Mouse (Mus musculus) liver, embryonic 13.5 days (tissue): Measurements from ENCODE around the gene Gm19345. TPM values are rescaled to one million over a fixed set of nuclear protein-coding genes. Genes with fewer than 3 reads are reported as not detected.

Experiments used
- ATAC-seq: fragments of 200-750 bp; cut with Nextera tagmentation; 2 replicates; pipeline ENCODE4 v1.8.0; 2017; ENCODE audit warnings: low read depth, mild to moderate bottlenecking, moderate number of reproducible peaks, moderate library complexity
- DNase-seq: peaks from one replicate; pipeline ENCODE4 v3.0.0; 2022
- H3K27ac ChIP-seq: fragments of 300-500 bp; sonication (generic); 2 replicates; pipeline ENCODE4 v1.5.1; 2015; ENCODE audit warnings: moderate library complexity, mild to moderate bottlenecking, inconsistent platforms
- H3K27me3 ChIP-seq: fragments of 300-500 bp; sonication (generic); 2 replicates; pipeline ENCODE4 v1.6.1; 2015; ENCODE audit warnings: mild to moderate bottlenecking, inconsistent platforms
- H3K36me3 ChIP-seq: fragments of 300-500 bp; sonication (generic); 2 replicates; pipeline ENCODE4 v1.6.1; 2015; ENCODE audit warnings: mild to moderate bottlenecking, inconsistent platforms
- H3K4me1 ChIP-seq: fragments of 300-500 bp; sonication (generic); replicated peaks from 2 replicates; pipeline ENCODE4 v1.6.1; 2015; ENCODE audit warnings: inconsistent platforms
- H3K4me2 ChIP-seq: fragments of 300-500 bp; sonication (generic); 2 replicates; pipeline ENCODE4 v1.6.1; 2015; ENCODE audit warnings: inconsistent platforms, mild to moderate bottlenecking, moderate library complexity
- H3K4me3 ChIP-seq: fragments of 300-500 bp; sonication (generic); replicated peaks from 2 replicates; pipeline ENCODE4 v1.5.1; 2015; ENCODE audit warnings: mild to moderate bottlenecking, inconsistent platforms
- H3K9ac ChIP-seq: fragments of 300-500 bp; sonication (generic); 2 replicates; pipeline ENCODE4 v1.6.1; 2015; ENCODE audit warnings: mild to moderate bottlenecking, inconsistent platforms
- H3K9me3 ChIP-seq: fragments of 300-500 bp; sonication (generic); replicated peaks from 2 replicates; pipeline ENCODE4 v1.6.1; 2016; ENCODE audit warnings: inconsistent platforms
- WGBS: fragments of 180-500 bp; shearing (Covaris S2); methylation state at CpG from one replicate; pipeline ENCODE4 v1.1.7; 2015; ENCODE audit not compliant: insufficient replicate concordance; 5-methylcytosine and 5-hydroxymethylcytosine counted together
- polyA plus RNA-seq: library from polyadenylated mRNA; unstranded; fragments of >200 nt; fragmentation: Nextera tagmentation; extraction: Ambion mirVana; gene quantifications from 2 replicates; pipeline ENCODE4 v1.2.1, GENCODE M21; 2015

The Gm19345 gene
- polyA plus RNA-seq, 1 experiment from 2014 or later, result not detected

DNA sequence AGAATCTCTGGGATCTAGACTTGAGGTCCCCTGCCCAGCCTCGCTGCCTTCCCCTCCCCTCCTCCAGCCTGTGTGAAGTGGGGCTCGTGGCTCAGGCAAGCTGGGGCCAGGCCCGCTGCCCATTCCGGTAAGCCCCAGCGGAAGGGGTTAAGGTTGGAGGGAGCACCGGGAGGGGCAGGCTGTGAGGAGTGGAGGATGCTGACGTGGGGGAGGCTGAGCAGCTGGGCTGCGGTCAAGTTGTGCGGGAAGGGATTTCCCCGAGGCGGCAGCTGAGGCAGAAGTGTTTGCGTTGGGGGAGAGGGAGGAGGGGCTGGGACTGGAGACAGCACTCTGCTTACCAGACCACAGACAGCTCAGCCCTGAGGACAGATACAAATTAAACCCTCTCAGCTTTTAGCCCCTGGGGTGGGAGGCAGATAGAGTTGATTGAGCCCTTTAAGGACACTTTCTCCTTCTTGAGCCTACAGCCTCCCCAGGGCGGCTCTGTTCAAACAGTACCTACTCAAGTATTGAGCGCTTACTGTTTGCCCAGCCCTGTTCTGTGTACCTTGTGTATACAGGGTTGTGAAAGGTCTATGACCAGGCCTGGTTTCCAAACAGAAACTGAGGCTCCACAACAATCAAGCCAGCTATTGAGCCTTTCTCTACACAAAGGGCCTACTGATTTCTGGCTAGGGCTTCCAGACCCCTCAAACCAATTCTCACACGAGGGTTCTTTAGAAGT lies 34.3 kb upstream of the Gm19345 start:
- Histone ChIP-seq H3K27me3 (peaks cover 41% of the 10 kb centered on the region), H3K4me2 (peak overlapping the region; percentile 58), H3K9me3 (0 out of 2 replicates have a peak, but pooled peaks cover 3% of the 10 kb centered on the region), H3K36me3 (peaks cover 6% of the 10 kb centered on the region; the same call in 1 of the 2 replicates), H3K27ac (peak overlapping the region; percentile 75), H3K9ac (peak overlapping the region; percentile 51), H3K4me1 (peaks cover 42% of the 10 kb centered on the region), H3K4me3 (peak overlapping the region; percentile 42)
- 10% methylated on average over 15 of the region's 15 CpGs for WGBS
- DNase-seq (no peak), ATAC-seq (peak; percentile 66)

GRCm38 (mm10) chr7:19818440-19818839 lies 33.4 kb upstream of the Gm19345 start:
- WGBS, result 60% methylated on average over 5 of the region's 5 CpGs

DNA sequence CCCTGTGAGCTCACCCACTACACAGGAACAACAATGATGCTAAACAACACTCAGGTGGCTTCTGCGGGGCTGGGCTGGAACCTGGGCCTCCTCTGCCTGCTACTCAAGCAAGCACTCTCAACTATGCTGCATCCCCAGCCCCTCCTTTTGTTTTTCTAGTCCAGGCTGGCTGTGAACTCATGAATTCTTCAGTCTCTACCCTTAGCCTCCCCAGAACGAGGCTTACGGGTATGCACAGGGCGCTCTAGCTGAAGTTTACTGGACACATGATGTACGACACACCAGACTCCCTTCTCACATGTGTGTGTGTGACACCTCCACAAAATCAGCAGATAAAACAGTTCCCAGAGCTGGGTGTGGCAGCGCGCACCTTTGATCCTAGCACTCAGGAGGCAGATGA lies 32.9 kb upstream of the Gm19345 start:
- DNase-seq, result no peak
- Histone ChIP-seq H3K4me2 (no peak overlapping the region), H3K27me3 (peaks cover 54% of the 10 kb centered on the region), H3K4me1 (peaks cover 50% of the 10 kb centered on the region), H3K9ac (no peak overlapping the region), H3K4me3 (no peak overlapping the region), H3K27ac (no peak overlapping the region), H3K36me3 (peaks cover 6% of the 10 kb centered on the region; the same call in 1 of the 2 replicates), H3K9me3 (0 out of 2 replicates have a peak, but pooled peaks cover 3% of the 10 kb centered on the region)
- 70% methylated on average over 7 of the region's 7 CpGs for WGBS
- no peak for ATAC-seq

More at GRCm38 (mm10) chr7:19818440-19818839, 33.4 kb upstream of the Gm19345 start:
- peaks cover 6% of the 10 kb centered on the region; the same call in 1 of the 2 replicates for H3K36me3 ChIP-seq
- H3K27ac ChIP-seq, result peak overlapping the region; percentile 75; the same call in 1 of the 2 replicates
- H3K9ac ChIP-seq, result no peak overlapping the region
- peaks cover 50% of the 10 kb centered on the region for H3K27me3 ChIP-seq
- peaks cover 50% of the 10 kb centered on the region for H3K4me1 ChIP-seq
- no peak for ATAC-seq
- H3K4me2 ChIP-seq, result no peak overlapping the region
- no peak overlapping the region for H3K4me3 ChIP-seq
- no peak for DNase-seq
- 0 out of 2 replicates have a peak, but pooled peaks cover 3% of the 10 kb centered on the region for H3K9me3 ChIP-seq

DNA sequence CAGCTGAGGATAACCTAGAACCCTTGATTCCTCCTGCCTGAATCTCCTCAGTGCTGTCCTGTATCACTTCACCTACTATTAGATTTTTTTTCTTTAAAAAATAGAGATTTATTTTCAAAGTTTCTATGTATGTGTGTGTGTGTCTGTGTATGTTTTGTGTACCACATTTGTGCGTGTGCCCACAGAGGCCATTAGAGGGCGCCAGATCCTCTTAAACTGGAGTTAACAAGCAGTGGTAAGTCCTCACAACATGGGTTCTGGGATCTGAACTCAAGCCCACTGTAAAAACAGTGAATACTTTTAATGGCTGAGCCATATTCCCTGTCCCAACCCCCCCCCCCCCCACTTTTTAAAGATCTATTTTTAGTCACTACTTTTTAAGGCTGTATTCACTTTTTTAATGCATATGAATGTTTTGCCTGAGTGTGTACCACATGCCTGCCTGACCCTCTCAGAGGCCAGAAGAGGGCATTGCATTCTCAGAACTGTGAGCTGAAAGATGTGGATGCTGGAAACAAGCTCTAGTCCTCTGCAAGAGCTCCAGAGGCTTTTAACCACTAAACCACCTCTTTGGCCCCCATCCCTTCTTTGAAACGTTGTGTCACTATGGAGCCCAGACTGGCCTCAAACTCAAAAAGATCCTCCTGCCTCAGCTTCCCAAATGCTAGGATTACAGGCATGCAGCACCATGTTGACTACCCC lies 31.3 kb upstream of the Gm19345 start:
- DNase-seq (no peak), ATAC-seq (no peak)
- Histone ChIP-seq H3K4me1 (peaks cover 59% of the 10 kb centered on the region), H3K27ac (no peak overlapping the region), H3K9me3 (0 out of 2 replicates have a peak, but pooled peaks cover 3% of the 10 kb centered on the region), H3K27me3 (peaks cover 59% of the 10 kb centered on the region), H3K4me3 (no peak overlapping the region), H3K36me3 (peaks cover 6% of the 10 kb centered on the region; the same call in 1 of the 2 replicates), H3K4me2 (no peak overlapping the region), H3K9ac (no peak overlapping the region)
- 60% methylated on average over 3 of the region's 3 CpGs for WGBS

DNA sequence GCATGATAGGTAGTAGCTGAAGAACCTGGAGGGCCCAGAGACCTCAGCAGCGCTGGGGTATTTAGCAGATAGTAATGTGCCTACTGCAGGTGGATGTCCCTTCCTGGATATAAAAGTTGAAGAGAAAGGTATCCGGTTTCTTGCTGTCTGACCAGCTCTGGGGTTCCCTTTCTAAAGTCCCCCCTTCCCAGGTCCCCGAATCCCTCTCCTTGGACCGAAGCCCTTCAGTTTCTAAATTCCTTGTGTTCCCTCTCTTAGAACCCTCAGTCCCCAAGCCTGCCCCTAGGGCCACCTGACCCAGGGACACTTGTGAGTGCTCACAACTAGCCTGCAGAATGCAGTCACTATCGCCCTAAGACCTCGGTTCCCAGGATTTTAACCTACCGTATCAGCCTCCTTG lies 30.2 kb upstream of the Gm19345 start:
- 0 out of 2 replicates have a peak, but pooled peaks cover 3% of the 10 kb centered on the region for H3K9me3 ChIP-seq
- H3K4me2 ChIP-seq, result peak overlapping the region; percentile 66
- ATAC-seq, result no peak
- peaks cover 47% of the 10 kb centered on the region for H3K27me3 ChIP-seq
- no peak for DNase-seq
- no peak overlapping the region for H3K9ac ChIP-seq
- WGBS, result 58% methylated on average over 7 of the region's 7 CpGs
- H3K27ac ChIP-seq, result no peak overlapping the region
- H3K36me3 ChIP-seq, result peaks cover 6% of the 10 kb centered on the region; the same call in 1 of the 2 replicates
- H3K4me3 ChIP-seq, result peak overlapping the region; percentile 59
- H3K4me1 ChIP-seq, result peaks cover 48% of the 10 kb centered on the region

DNA sequence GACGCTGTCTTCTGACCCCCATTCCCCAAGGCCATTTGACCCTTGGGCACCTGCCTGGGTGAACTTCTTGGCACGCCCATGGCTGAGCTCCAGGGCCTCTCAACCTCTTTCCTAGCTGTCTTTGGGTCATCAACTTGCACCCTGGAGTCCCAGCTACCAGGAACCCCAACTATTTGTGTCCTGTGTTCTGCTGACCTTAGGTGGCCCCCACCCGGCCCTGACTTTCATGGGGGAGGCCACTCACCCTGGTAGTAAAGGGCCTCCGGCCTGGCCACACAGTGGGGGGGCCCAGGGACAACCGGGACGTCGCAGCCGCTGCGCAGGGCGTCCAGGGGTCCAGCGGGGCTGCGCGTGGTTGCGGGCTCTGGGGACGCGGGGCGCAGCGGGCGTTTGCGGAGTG lies 29.6 kb upstream of the Gm19345 start:
- H3K9ac ChIP-seq, result peak overlapping the region; percentile 67
- 5% methylated on average over 20 of the region's 20 CpGs for WGBS
- H3K27ac ChIP-seq, result peak overlapping the region; percentile 55
- peaks cover 6% of the 10 kb centered on the region; the same call in 1 of the 2 replicates for H3K36me3 ChIP-seq
- peak overlapping the region; percentile 66 for H3K4me2 ChIP-seq
- ATAC-seq (no peak), DNase-seq (no peak)
- peak overlapping the region; percentile 59 for H3K4me3 ChIP-seq
- peaks cover 42% of the 10 kb centered on the region for H3K27me3 ChIP-seq
- H3K9me3 ChIP-seq, result 0 out of 2 replicates have a peak, but pooled peaks cover 3% of the 10 kb centered on the region
- H3K4me1 ChIP-seq, result peaks cover 46% of the 10 kb centered on the region

DNA sequence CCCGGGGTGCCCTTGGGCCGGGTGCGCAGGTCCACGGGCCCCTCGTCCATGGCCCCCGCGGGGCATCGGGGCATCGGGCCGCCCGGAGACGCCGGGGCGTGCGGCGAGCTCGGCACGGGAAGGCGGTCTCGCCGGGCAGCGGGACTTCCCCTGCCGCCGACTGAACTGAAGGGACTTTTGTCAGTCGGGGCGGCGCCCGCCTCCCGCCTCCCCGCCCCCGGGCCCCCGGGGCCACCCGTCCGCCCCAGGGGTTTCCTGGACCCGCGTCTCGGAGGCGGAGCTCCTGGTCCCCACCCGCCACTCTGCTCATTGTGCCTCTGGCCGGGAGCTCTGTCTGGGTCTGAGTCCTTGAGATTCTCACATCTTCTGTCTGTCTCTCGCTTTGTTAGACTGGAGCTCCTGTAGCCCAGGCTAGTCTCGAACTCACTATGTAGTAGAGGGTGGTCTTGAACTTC lies 29.2 kb upstream of the Gm19345 start, which contains the start of gene Bcl3:
Bcl3 (minus strand) TSS at position 167 of the 455 bp plus-strand sequence.
- DNase-seq (no peak), ATAC-seq (no peak)
- Histone ChIP-seq H3K4me2 (peak within 1 kb of the TSS; percentile 66), H3K9me3 (0 out of 2 replicates have a peak, but pooled peaks cover 3% of the 10 kb centered on the region), H3K4me1 (peaks cover 42% of the 10 kb centered on the region), H3K27ac (peak within 1 kb of the TSS; percentile 84), H3K36me3 (peaks cover 6% of the 10 kb centered on the region; the same call in 1 of the 2 replicates), H3K27me3 (peaks cover 37% of the 10 kb centered on the region), H3K4me3 (peak within 1 kb of the TSS; percentile 59), H3K9ac (peak within 1 kb of the TSS; percentile 67)
- whole genome bisulfite sequencing, result under 1% methylated on average over 37 of the region's 42 CpGs

DNA sequence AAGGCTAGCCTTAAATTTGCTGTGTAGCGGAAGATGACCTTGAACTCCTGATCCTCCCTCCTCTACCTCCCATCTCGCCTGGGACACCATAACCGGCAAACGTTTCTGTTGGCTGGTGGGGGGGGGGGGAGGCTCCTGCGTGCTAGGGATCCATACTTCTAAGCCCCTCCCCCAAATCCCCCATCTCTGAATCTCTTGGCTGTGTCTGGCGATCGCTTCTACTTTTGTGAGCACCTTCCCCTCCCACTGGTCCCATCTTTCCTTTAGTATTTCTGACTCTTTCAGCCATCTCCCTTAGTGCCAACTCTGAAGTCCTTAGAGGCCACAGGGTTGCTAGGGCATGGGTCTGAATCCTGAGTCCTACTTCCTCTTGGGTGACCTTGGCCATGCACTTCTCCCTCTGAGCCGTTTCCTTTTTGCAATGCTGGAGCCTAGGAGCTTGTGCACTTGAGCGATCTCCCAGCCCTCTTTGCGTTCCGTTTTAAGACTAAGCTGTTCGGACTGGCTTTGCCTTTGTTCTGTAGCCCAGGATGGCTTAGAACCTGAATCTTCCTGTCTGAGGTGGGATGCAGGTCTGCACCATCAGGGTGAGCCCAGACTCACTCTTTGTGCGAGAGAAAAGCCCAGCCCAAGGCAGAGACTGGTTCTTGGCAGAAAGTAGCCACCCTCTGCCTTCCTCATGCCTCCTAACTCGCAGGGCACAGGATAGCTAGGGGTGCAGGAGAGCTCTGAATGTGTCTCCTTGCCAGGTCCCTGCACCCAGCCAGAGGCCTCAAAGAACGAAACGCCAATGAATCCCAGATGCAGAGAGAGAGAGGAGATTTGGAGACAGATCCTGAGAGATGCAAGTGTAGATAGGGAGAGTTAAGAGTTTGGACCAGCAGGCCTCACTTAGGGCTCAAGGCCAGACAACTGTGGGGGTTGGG lies 28.3 kb upstream of the Gm19345 start:
- Histone ChIP-seq H3K27ac (peak overlapping the region; percentile 84), H3K4me3 (peak overlapping the region; percentile 59; the same call in 1 of the 2 replicates), H3K36me3 (peaks cover 6% of the 10 kb centered on the region; the same call in 1 of the 2 replicates), H3K4me2 (peak overlapping the region; percentile 66), H3K9me3 (0 out of 2 replicates have a peak, but pooled peaks cover 3% of the 10 kb centered on the region), H3K27me3 (peaks cover 34% of the 10 kb centered on the region), H3K9ac (no peak overlapping the region), H3K4me1 (peaks cover 33% of the 10 kb centered on the region)
- no peak for DNase-seq
- 12% methylated on average over 16 of the region's 16 CpGs for WGBS
- peak; percentile 29 for ATAC-seq

- Histone ChIP-seq H3K4me3 (no peak overlapping the region), H3K4me2 (peak overlapping the region; percentile 66), H3K36me3 (peaks cover 6% of the 10 kb centered on the region; the same call in 1 of the 2 replicates), H3K4me1 (peaks cover 33% of the 10 kb centered on the region), H3K27me3 (peaks cover 34% of the 10 kb centered on the region), H3K27ac (peak overlapping the region; percentile 84), H3K9ac (no peak overlapping the region), H3K9me3 (0 out of 2 replicates have a peak, but pooled peaks cover 3% of the 10 kb centered on the region)
- 19% methylated on average over 26 of the region's 26 CpGs for WGBS
- ATAC-seq (peak; percentile 76), DNase-seq (no peak)
Observed at GRCm38 (mm10) chr7:19824182-19824973, 27.4 kb upstream of the Gm19345 start.

DNA sequence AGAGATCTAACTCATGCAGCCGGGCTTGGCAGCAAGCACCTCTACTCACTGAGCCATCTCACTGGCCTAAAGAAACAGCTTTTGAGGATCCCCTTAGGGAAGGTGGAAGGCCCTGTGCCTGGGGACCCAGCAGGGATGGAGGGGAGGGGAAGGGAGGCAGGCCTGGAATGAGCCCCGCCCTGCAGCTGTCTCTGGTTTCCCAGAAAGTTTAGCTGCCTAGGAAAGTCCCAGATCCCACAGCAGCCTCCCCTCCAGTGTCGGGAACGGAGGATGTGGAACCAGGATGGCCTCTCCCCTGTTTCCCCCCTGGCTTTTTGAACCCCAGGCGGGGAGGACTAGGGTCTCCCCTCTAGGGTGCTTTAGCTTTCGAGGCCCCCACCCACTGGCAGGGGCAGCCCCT lies 25.0 kb upstream of the Gm19345 start:
- H3K4me1 ChIP-seq, result peaks cover 49% of the 10 kb centered on the region
- WGBS, result 59% methylated on average over 6 of the region's 6 CpGs
- no peak overlapping the region for H3K4me2 ChIP-seq
- no peak overlapping the region for H3K27ac ChIP-seq
- no peaks in the 10 kb centered on the region for H3K36me3 ChIP-seq
- ATAC-seq, result no peak
- H3K9ac ChIP-seq, result no peak overlapping the region
- H3K27me3 ChIP-seq, result peaks cover 27% of the 10 kb centered on the region
- DNase-seq, result no peak
- H3K4me3 ChIP-seq, result no peak overlapping the region
- H3K9me3 ChIP-seq, result no peaks in the 10 kb centered on the region
